Mouse (Mus musculus): ENCODE data around the gene Psmb6. TPM values are rescaled to one million over a fixed set of nuclear protein-coding genes. Genes with fewer than 3 reads are reported as not detected.
"Not testable (repeated sequence)": the region's sequence is repeated elsewhere in the genome, so short reads cannot be mapped to it uniquely, and the experiment has no call there.

The Psmb6 gene
- total RNA-seq, 2 experiments from 2014 or later, result 229 to 241 TPM

- TF ChIP-seq CTCF (IDR thresholded peaks at IDR 0.05), result no peak
- H3K4me3 ChIP-seq, result no peak overlapping the region
- intact Hi-C loops (cut with DNase I), result no loop called here
- no peak for DNase-seq
- H3K27ac ChIP-seq, result no peak overlapping the region
Measured at GRCm38 (mm10) chr11:70528610-70529009, 3.4 kb downstream of the Psmb6 start.

GRCm38 (mm10) chr11:70531065-70531464, 5.9 kb downstream of the Psmb6 start:
- H3K4me3 ChIP-seq; H3K27ac ChIP-seq; intact Hi-C loops (cut with DNase I); DNase-seq: not testable (repeated sequence)
- peak; percentile 7; the same call in 1 of the 2 replicates for TF ChIP-seq CTCF (IDR thresholded peaks at IDR 0.05)

GRCm38 (mm10) chr11:70532839-70533238, 7.7 kb downstream of the Psmb6 start, which contains the start of gene Gm40193:
Gm40193 (minus strand) TSS chr11:70532939.
- no peak for TF ChIP-seq CTCF (IDR thresholded peaks at IDR 0.05)
- Histone ChIP-seq H3K4me3 (no peak within 1 kb of the TSS), H3K27ac (no peak within 1 kb of the TSS)
- intact Hi-C loops (cut with DNase I), result no loop called here
- DNase-seq, result no peak

- peak overlapping the region; percentile 90 for H3K27ac ChIP-seq
- H3K4me3 ChIP-seq, result peak overlapping the region; percentile 86
- DNase-seq, result no peak
- intact Hi-C loops (cut with DNase I), result loop anchor here (5.0 kb wide), 1 partner anchor 68 kb away; no protein-coding TSS in a partner anchor
- TF ChIP-seq CTCF (IDR thresholded peaks at IDR 0.05), result no peak
Measured at GRCm38 (mm10) chr11:70539423-70539822, 14.3 kb downstream of the Psmb6 start.

GRCm38 (mm10) chr11:70539877-70540587, 14.9 kb downstream of the Psmb6 start, which contains the start of gene Pld2:
Pld2 (plus strand) TSS chr11:70540064.
- peak; percentile 70 for TF ChIP-seq CTCF (IDR thresholded peaks at IDR 0.05)
- peak within 1 kb of the TSS; percentile 86 for H3K4me3 ChIP-seq
- H3K27ac ChIP-seq, result peak within 1 kb of the TSS; percentile 90
- intact Hi-C loops (cut with DNase I), result loop anchor here (5.0 kb wide), 1 partner anchor 67 kb away; no protein-coding TSS in a partner anchor
- peak; percentile 92 for DNase-seq

- H3K4me3 ChIP-seq, result peak overlapping the region; percentile 86
- H3K27ac ChIP-seq, result peak overlapping the region; percentile 90
- TF ChIP-seq CTCF (IDR thresholded peaks at IDR 0.05), result no peak
- DNase-seq, result no peak
- intact Hi-C loops (cut with DNase I), result no loop called here
Measured at GRCm38 (mm10) chr11:70540928-70541327, 15.8 kb downstream of the Psmb6 start.

- Histone ChIP-seq H3K4me3 (peak overlapping the region; percentile 86), H3K27ac (no peak overlapping the region; the same call in 1 of the 2 replicates)
- DNase-seq, result no peak
- intact Hi-C loops (cut with DNase I), result no loop called here
- no peak for TF ChIP-seq CTCF (IDR thresholded peaks at IDR 0.05)
Measured at GRCm38 (mm10) chr11:70541415-70541814, 16.2 kb downstream of the Psmb6 start.

- Histone ChIP-seq H3K27ac (peak overlapping the region; percentile 87), H3K4me3 (peak overlapping the region; percentile 60)
- intact Hi-C loops (cut with DNase I), result loop anchor here (2.0 kb wide), 1 partner anchor 18 kb away; the partner anchor contains the start of gene Mink1
- peak; percentile 36 for TF ChIP-seq CTCF (IDR thresholded peaks at IDR 0.05)
- peak; percentile 67 for DNase-seq
Measured at GRCm38 (mm10) chr11:70544496-70544895, 19.3 kb downstream of the Psmb6 start.

GRCm38 (mm10) chr11:70551526-70551925, 26.4 kb downstream of the Psmb6 start:
- no peak overlapping the region for H3K4me3 ChIP-seq
- no peak for DNase-seq
- TF ChIP-seq CTCF (IDR thresholded peaks at IDR 0.05), result no peak
- no peak overlapping the region for H3K27ac ChIP-seq
- intact Hi-C loops (cut with DNase I), result no loop called here

GRCm38 (mm10) chr11:70553940-70554339, 28.8 kb downstream of the Psmb6 start:
- TF ChIP-seq CTCF (IDR thresholded peaks at IDR 0.05), result no peak
- intact Hi-C loops (cut with DNase I), result no loop called here
- Histone ChIP-seq H3K4me3 (no peak overlapping the region), H3K27ac (no peak overlapping the region)
- no peak for DNase-seq

GRCm38 (mm10) chr11:70557545-70557944, 32.4 kb downstream of the Psmb6 start:
- Histone ChIP-seq H3K4me3 (no peak overlapping the region), H3K27ac (no peak overlapping the region)
- DNase-seq, result no peak
- intact Hi-C loops (cut with DNase I), result no loop called here
- no peak for TF ChIP-seq CTCF (IDR thresholded peaks at IDR 0.05)

GRCm38 (mm10) chr11:70561937-70562286, 36.7 kb downstream of the Psmb6 start:
- peak overlapping the region; percentile 97 for H3K27ac ChIP-seq
- peak overlapping the region; percentile 98 for H3K4me3 ChIP-seq
- DNase-seq, result no peak
- TF ChIP-seq CTCF (IDR thresholded peaks at IDR 0.05), result no peak
- intact Hi-C loops (cut with DNase I), result loop anchor here (2.0 kb wide), 1 partner anchor 17 kb away; no protein-coding TSS in a partner anchor

GRCm38 (mm10) chr11:70562287-70562994, 37.3 kb downstream of the Psmb6 start, which contains the start of gene Mink1:
Mink1 (plus strand) TSS chr11:70562881.
- Histone ChIP-seq H3K4me3 (peak within 1 kb of the TSS; percentile 98), H3K27ac (peak within 1 kb of the TSS; percentile 97)
- TF ChIP-seq CTCF (IDR thresholded peaks at IDR 0.05), result peak; percentile 21; the same call in 1 of the 2 replicates
- DNase-seq, result peak; percentile 96
- intact Hi-C loops (cut with DNase I), result loop anchor here (2.0 kb wide), 1 partner anchor 18 kb away; no protein-coding TSS in a partner anchor

All from gastrocnemius, adult 2 months (tissue).